Mouse (Mus musculus) lung, adult 2 months (tissue): Measurements from ENCODE around the gene Pfn4. TPM values are rescaled to one million over a fixed set of nuclear protein-coding genes. Genes with fewer than 3 reads are reported as not detected.
"Not testable (repeated sequence)": the region's sequence is repeated elsewhere in the genome, so short reads cannot be mapped to it uniquely, and the experiment has no call there.

ENCODE experiments used
- DNase-seq: peaks from one replicate; pipeline ENCODE4 v3.0.0; 2022
- H3K4me1 ChIP-seq: fragments of 200-500 bp; 2 replicates; pipeline ENCODE4 v1.6.1; 2011; ENCODE audit warnings: low read length; ENCODE audit not compliant: control insufficient read depth, insufficient read depth
- H3K4me3 ChIP-seq: fragments of 200-500 bp; replicated peaks from 2 replicates; pipeline ENCODE3; 2011; ENCODE audit warnings: low read depth, mild to moderate bottlenecking, control low read depth, low read length; ENCODE audit errors: extremely low read depth
- CTCF ChIP-seq: fragments of 200-500 bp; IDR thresholded peaks from 2 replicates; pipeline ENCODE4 v1.5.1; 2011; ENCODE audit warnings: mild to moderate bottlenecking, low read length, control low read depth; ENCODE audit not compliant: insufficient read depth
- POLR2A ChIP-seq: fragments of 200-500 bp; IDR thresholded peaks from 2 replicates; pipeline ENCODE4 v1.6.1; 2011; ENCODE audit warnings: low read depth, mild to moderate bottlenecking, control low read depth, low read length, borderline replicate concordance; ENCODE audit errors: extremely low read depth
- WGBS: fragments of 180-500 bp; shearing (Covaris S2); methylation state at CpG from one replicate; pipeline ENCODE4 v1.1.7; 2018; 5-methylcytosine and 5-hydroxymethylcytosine counted together
- polyA plus RNA-seq: library from polyadenylated mRNA; depleted of rRNA; stranded (reverse); fragments of >200 nt; gene quantifications from 2 replicates; pipeline ENCODE4 v1.2.3, GENCODE M21; 2012

Pfn4 gene
- polyA plus RNA-seq, 1 experiment = 0.08 TPM

DNA sequence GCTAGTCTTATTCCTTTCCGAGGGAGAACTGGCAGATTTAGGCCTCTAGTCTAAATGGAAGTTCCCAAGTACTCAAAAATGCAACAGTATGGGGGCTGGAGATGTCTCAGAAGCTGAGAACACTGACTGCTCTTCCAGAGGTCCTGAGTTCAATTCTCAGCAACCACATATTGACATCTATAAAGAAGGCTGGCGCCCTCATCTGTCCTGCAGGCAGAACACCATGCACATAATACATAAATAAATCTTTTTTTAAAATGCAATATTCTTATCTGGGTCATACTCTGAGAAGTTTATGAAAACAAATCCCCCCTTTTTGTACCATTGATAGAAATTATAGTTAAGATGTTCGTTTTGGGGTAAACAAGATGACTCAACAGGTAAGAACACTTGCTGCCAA is 26.6 kb upstream of the Pfn4 start:
- DNase-seq = no peak
- no peak overlapping the region for H3K4me3 ChIP-seq
- no peak for TF ChIP-seq POLR2A
- no peak for TF ChIP-seq CTCF
- WGBS = 83% methylated on average over 3 of the region's 3 CpGs
- no peaks in the 10 kb centered on the region for H3K4me1 ChIP-seq

DNA sequence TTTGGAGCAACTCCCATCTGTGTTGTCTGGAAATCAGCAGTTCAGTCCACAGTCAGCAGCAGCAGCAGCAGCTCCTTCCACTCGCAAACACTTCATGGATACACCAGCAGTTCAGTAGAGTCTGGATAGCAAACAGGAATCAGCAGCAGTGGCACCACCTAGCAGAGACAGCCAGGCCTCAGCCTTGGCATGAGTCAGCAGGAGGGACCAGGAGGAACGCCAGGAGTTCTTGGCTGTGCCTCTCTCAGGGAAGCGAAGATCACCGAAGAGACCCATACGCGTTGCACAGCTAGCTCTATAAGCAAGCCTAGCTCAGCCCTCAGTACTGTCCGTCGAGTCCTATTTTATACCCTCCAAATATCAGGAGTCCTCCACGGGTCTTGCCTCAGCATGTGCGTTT is 24.3 kb upstream of the Pfn4 start:
- 83% methylated on average over 10 of the region's 10 CpGs for WGBS
- DNase-seq = no peak

GRCm38 (mm10) chr12:4754451-4754850 is 14.4 kb upstream of the Pfn4 start:
- DNase-seq = not testable (repeated sequence)

More for the DNA sequence above, 24.3 kb upstream of the Pfn4 start:
- Histone ChIP-seq H3K4me3 (no peak overlapping the region), H3K4me1 (no peaks in the 10 kb centered on the region)
- no peak for TF ChIP-seq POLR2A
- no peak for TF ChIP-seq CTCF

GRCm38 (mm10) chr12:4757060-4757459 is 11.8 kb upstream of the Pfn4 start:
- Histone ChIP-seq H3K4me1 (no peaks in the 10 kb centered on the region), H3K4me3 (no peak overlapping the region)
- 77% methylated on average over 1 of the region's 1 CpGs for WGBS
- no peak for TF ChIP-seq CTCF
- no peak for DNase-seq

More at GRCm38 (mm10) chr12:4754451-4754850, 14.4 kb upstream of the Pfn4 start:
- not testable (repeated sequence) for H3K4me3 ChIP-seq, H3K4me1 ChIP-seq
- 93% methylated on average over 4 of the region's 4 CpGs for WGBS

DNA sequence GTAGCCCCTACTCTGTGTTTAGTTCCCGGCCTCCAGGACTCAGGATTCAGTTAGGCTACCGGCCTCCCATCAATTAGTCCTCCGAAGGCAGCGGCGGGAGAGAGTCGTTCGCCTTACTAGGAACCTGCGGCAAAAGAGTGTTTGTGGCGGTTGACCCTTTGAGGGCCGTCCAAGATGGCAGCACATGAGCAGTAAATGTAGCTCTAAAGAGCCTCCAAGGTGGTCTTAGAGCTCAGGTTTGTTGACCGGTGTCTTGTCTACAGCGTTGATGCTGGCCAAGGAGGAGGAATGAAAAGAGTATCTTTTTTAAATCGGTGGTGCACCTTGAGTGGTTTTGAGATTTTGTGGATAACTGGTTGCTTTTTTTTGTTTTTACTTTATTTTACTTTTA is 506 bp downstream of the Pfn4 start:
- 19% methylated on average over 13 of the region's 13 CpGs for WGBS
- no peak for DNase-seq
- TF ChIP-seq CTCF (no peak), POLR2A (no peak)
- H3K4me3 ChIP-seq = peak overlapping the region; percentile 98
- no peaks in the 10 kb centered on the region for H3K4me1 ChIP-seq

DNA sequence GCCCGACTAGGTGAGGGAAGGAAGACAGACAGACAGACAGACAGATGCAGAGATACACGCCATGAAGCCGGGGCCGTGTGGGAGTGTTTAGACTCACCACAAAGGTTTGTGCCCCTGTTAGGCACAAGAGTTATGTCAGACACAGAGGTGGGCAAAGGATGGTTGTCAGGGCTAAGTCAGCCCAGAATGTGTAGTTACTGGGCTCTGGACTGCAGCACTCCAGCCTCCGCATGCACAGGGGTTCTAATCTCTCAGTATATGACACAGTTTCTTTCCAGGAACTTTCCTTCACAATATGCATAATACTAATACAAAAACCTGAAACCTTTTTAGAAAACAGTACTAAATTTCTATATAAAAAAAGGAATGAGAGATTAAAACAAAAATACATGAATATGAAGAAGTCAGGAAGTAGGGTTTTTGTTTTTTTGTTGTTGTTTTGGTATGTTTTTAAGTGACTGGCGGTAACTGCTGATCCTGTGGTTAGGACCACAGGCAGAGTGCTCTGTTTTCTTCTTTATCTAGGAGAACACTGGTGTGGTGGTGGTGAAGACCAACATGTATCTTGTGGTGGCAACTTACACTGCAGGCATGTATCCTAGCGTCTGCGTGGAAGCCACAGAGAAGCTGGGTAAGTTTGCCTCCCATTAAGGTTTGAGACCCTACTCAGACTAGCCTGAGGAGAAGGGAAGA is 6.2 kb downstream of the Pfn4 start:
- DNase-seq = no peak
- no peak overlapping the region for H3K4me3 ChIP-seq
- WGBS = 85% methylated on average over 8 of the region's 8 CpGs
- H3K4me1 ChIP-seq = no peaks in the 10 kb centered on the region
- no peak for TF ChIP-seq POLR2A
- TF ChIP-seq CTCF = no peak

GRCm38 (mm10) chr12:4775588-4775949 is 6.7 kb downstream of the Pfn4 start:
- Histone ChIP-seq H3K4me3 (no peak overlapping the region), H3K4me1 (no peaks in the 10 kb centered on the region)
- TF ChIP-seq POLR2A (no peak), CTCF (no peak)
- 65% methylated on average over 9 of the region's 9 CpGs for WGBS
- DNase-seq = no peak

DNA sequence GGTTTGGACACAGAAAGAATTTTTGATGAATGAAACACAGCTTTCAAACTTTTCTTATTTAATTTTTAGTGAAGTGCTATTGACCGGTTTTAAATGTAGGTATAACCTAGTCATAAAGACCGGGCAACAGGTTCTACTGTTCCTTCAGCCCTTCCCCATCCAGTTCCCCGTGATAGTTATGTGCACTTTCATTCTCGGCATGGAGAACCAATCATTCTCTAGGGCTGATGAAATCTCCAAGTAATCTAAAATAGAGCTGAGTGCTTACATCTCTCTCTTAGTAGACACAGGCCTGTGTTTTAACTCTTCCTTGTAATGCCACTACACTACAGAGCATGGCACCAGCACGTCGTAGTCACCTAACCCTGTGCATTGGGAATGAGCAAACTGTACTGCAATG is 8.9 kb downstream of the Pfn4 start:
- Histone ChIP-seq H3K4me1 (no peaks in the 10 kb centered on the region), H3K4me3 (no peak overlapping the region)
- no peak for DNase-seq
- TF ChIP-seq CTCF = no peak
- no peak for TF ChIP-seq POLR2A
- 81% methylated on average over 6 of the region's 6 CpGs for WGBS

DNA sequence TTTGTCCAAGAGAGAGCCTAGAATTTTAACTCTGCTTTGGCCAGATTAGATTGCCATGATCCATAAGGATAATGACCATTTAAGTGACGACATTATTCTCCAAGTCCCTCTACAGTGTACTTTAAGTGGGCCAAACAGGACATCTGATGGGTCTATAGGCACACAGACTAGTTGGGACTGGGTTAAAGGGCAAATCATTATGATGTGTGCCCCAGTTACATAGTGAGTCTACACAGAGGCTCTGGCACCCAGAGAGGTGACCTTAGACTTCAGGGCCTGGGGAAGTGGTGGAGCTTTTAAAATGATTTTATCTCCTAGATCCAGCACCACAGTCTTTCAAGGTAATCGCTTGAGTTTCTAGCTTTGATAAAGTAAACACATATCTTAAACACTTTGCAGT is 11.4 kb downstream of the Pfn4 start:
- no peak overlapping the region for H3K4me3 ChIP-seq
- WGBS = 61% methylated on average over 2 of the region's 2 CpGs
- no peaks in the 10 kb centered on the region for H3K4me1 ChIP-seq
- no peak for DNase-seq
- TF ChIP-seq CTCF (no peak), POLR2A (no peak)

DNA sequence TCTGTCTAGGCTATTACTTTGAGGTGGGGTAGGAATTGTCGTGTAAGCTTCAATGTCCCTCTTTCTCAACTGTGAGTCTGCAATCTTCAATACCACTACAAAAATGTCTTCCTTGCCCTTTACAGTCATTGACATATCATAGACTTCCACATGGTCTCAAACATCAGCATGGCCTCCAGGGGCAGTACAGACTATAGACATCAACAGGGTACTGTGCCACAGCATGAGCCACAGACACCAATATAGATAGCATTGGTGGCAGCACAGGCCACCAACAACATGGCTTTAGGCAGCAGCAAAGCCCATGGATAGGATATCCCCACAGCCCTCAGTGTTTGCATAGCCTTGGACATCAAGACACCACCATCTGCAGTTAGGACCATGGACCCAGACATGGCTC is 12.4 kb downstream of the Pfn4 start:
- no peak for DNase-seq
- TF ChIP-seq CTCF (no peak), POLR2A (no peak)
- Histone ChIP-seq H3K4me1 (no peaks in the 10 kb centered on the region), H3K4me3 (no peak overlapping the region)
- WGBS = 87% methylated on average over 1 of the region's 1 CpGs

GRCm38 (mm10) chr12:4781725-4782404 is 13.0 kb downstream of the Pfn4 start:
- not testable (repeated sequence) for H3K4me1 ChIP-seq, H3K4me3 ChIP-seq, DNase-seq
- 78% methylated on average over 9 of the region's 9 CpGs for WGBS
